Mouse (Mus musculus) kidney, adult 2 months (tissue): ENCODE data around the gene Ksr2.

Source experiments
- CTCF ChIP-seq: fragments of 200-500 bp; conservative IDR thresholded peaks from 2 replicates; pipeline ENCODE4 v1.5.1; 2011; ENCODE audit warnings: low read depth, mild to moderate bottlenecking, control low read depth, low read length, moderate library complexity, mixed read lengths; ENCODE audit not compliant: insufficient read depth, insufficient read length
- POLR2A ChIP-seq: fragments of 200-500 bp; IDR thresholded peaks from one replicate; pipeline ENCODE4 v1.6.1; 2011; ENCODE audit warnings: low read depth, low read length, control low read depth

DNA sequence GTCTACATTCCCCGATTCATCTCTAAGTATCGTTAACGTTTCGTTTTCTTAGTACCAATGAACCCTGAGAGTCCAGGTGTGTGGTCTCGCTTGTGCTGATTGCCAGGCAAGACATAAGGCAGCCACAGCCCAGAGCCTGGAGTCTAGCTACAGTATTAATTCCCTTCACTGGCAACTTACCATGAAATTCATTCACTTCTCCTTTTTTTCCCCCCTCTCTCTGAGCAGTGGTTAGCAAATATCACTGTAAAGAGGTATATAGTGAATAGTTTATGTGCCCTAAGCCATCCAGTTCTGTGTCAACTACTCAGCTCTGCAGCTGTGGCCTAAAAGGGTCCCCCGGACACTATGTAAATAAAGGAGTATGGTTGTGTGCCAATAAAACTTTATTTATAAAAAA, 71.6 kb downstream of the Ksr2 start:
- TF ChIP-seq CTCF = no peak
- no peak for TF ChIP-seq POLR2A
